Mouse (Mus musculus) thymus, adult 2 months (tissue): ENCODE measurements around the gene Nptn. TPM values are rescaled to one million over a fixed set of nuclear protein-coding genes. Genes with fewer than 3 reads are reported as not detected.

Experiments used
- DNase-seq: peaks from one replicate; pipeline ENCODE4 v3.0.0; 2021
- H3K27ac ChIP-seq: fragments of 200-500 bp; 2 replicates; pipeline ENCODE4 v1.5.1; 2012; ENCODE audit warnings: low read length, control low read depth; ENCODE audit not compliant: control insufficient read depth, insufficient read depth
- H3K27me3 ChIP-seq: fragments of 200-500 bp; 2 replicates; pipeline ENCODE4 v1.6.1; 2012; ENCODE audit warnings: mild to moderate bottlenecking, low read length, moderate library complexity, mixed read lengths; ENCODE audit not compliant: control insufficient read depth, insufficient read depth
- H3K36me3 ChIP-seq: fragments of 200-500 bp; 2 replicates; pipeline ENCODE4 v1.6.1; 2012; ENCODE audit warnings: mild to moderate bottlenecking, low read length, moderate library complexity; ENCODE audit not compliant: control insufficient read depth, insufficient read depth
- H3K4me1 ChIP-seq: fragments of 200-500 bp; replicated peaks from 2 replicates; pipeline ENCODE4 v1.6.1; 2012; ENCODE audit warnings: low read length; ENCODE audit not compliant: control insufficient read depth, insufficient read depth
- H3K4me3 ChIP-seq: fragments of 200-500 bp; 2 replicates; pipeline ENCODE4 v1.5.1; 2012; ENCODE audit warnings: mild to moderate bottlenecking, low read length, control low read depth, moderate library complexity; ENCODE audit not compliant: control insufficient read depth, insufficient read depth
- CTCF ChIP-seq: fragments of 200-500 bp; IDR thresholded peaks from 2 replicates; pipeline ENCODE4 v1.5.1; 2012; ENCODE audit warnings: mild to moderate bottlenecking, control low read depth, low read length, moderate library complexity, borderline replicate concordance; ENCODE audit not compliant: control insufficient read depth, poor library complexity, insufficient read depth; ENCODE audit errors: extremely low read depth
- POLR2A ChIP-seq: fragments of 200-500 bp; IDR thresholded peaks from 2 replicates; pipeline ENCODE4 v1.6.1; 2012; ENCODE audit warnings: mild to moderate bottlenecking, low read length, control low read depth, moderate library complexity; ENCODE audit not compliant: control insufficient read depth, poor library complexity, insufficient read depth; ENCODE audit errors: extremely low read depth
- WGBS: fragments of 180-500 bp; shearing (Covaris S2); methylation state at CpG from one replicate; pipeline ENCODE4 v1.1.7; 2018; 5-methylcytosine and 5-hydroxymethylcytosine counted together
- polyA plus RNA-seq: library from polyadenylated mRNA; depleted of rRNA; stranded (reverse); fragments of >200 nt; gene quantifications from 2 replicates; pipeline ENCODE4 v1.2.3, GENCODE M21; 2012

Nptn gene
- polyA plus RNA-seq, 1 experiment, result 309 TPM

DNA sequence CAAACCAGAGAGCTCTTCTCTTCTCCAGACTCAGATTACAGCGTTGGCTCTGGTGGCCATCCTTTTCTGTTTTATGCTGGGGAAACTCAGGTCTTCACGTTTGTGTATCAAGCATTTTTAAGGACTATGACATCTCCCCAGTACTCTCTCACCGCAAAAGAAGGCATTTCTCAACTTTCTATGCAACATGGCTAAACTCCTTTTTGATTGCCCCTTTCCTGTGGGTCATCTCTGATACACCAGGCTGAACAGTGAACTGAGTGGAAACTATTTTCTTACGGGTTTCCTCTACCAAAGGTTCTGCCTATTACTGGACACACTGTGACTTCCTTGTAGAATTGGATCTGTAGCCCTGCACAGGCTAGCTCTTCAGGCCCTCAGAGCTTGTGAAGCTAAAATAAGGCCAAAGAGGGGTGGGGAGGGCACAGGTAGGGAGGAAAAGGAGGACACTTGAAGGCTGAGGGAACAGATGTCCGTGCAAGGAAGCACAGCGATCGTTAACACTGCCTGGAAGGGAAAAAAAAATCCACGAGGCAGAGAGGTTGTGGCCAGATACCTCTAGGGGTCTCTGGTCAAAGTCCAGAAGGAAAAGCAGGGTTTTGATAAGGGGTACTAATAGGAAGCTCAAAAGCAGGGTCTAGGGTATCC lies 633 bp upstream of the Nptn start:
- Histone ChIP-seq H3K36me3 (no peaks in the 10 kb centered on the region), H3K27ac (peak overlapping the region; percentile 50), H3K27me3 (no peaks in the 10 kb centered on the region), H3K4me3 (peak overlapping the region; percentile 20), H3K4me1 (peaks cover 3% of the 10 kb centered on the region)
- 28% methylated on average over 8 of the region's 8 CpGs for WGBS
- no peak for TF ChIP-seq POLR2A
- TF ChIP-seq CTCF, result no peak
- no peak for DNase-seq

DNA sequence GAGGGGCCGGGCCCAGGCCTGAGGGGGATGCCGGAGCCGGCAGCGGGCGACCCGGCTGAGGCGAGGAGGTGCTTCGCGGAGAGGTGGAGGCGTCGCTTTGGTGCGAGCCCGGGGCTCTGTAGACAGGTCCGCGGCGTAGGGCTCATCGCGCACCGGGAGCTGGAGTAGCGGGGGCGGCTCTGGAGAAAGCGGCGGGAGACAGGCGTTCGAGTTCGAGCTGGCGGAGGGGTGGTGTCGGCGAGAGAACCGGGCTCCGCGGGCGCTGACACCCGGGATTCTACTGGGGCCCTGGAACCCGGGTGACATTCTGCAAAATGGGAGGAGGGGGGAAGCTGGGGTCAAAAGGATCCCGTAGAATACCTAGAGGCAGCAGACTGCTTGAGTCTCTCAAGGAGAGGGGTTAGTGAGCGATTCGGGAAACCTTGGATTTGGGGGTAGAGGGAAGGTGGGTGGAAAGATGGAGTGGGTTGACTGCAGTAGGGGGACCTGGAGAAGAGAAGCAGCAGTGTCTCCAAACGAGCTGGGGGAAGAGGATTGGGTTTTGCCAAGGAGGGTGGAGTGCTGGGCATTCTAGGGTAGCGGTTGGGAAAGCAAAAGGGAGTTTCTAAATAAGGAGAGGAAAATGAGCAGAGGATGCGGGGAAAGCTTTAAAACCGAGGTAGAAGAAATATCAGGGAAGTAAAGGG lies 684 bp downstream of the Nptn start:
- peak overlapping the region; percentile 81 for H3K27ac ChIP-seq
- DNase-seq, result no peak
- under 1% methylated on average over 42 of the region's 42 CpGs for WGBS
- H3K4me3 ChIP-seq, result peak overlapping the region; percentile 84
- H3K4me1 ChIP-seq, result peaks cover 3% of the 10 kb centered on the region
- TF ChIP-seq POLR2A (0 out of 2 replicates have a peak, but pooled peaks have one; percentile 20), CTCF (no peak)
- H3K36me3 ChIP-seq, result no peaks in the 10 kb centered on the region
- H3K27me3 ChIP-seq, result no peaks in the 10 kb centered on the region

DNA sequence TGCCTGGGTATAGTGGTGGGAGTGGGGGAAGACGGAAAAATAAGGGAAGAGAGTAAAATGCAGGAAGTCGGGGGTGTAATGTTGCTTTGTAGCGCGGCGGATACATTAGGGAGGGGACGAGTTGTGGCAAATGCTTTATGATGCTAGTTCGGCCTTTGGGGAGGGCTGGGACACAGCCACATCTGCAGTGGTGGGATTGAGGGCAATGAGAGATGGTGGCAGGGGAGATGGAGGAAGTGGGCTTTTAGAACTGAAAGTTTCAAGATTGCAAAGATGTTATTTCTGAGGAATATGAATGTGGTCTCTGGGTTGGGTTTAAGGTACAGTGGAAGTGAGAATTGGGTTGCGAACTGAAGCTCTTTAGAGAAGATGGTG lies 1.2 kb downstream of the Nptn start:
- DNase-seq, result peak; percentile 41
- no peaks in the 10 kb centered on the region for H3K36me3 ChIP-seq
- peak overlapping the region; percentile 84 for H3K4me3 ChIP-seq
- H3K27me3 ChIP-seq, result no peaks in the 10 kb centered on the region
- peak overlapping the region; percentile 81 for H3K27ac ChIP-seq
- H3K4me1 ChIP-seq, result peaks cover 3% of the 10 kb centered on the region
- WGBS, result under 1% methylated on average over 8 of the region's 8 CpGs
- TF ChIP-seq CTCF (no peak), POLR2A (no peak)

DNA sequence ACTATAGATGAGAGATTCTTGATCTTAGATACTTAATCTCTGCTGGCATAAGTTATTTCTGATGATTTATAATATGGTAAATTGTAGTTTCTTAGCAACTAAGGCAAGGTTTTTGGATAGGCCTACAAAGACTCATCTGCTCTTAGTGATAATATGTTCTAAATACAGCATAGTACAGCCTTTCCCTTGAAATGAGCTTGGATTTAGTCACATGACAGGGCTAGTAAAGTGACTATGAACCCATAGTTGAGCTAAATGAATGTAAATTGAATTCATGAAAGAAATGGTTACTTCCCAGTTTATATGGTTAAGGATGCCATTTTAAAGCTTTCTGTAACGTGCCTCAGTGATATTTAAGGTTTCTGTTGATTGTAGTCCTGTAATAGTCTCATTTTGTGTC lies 2.3 kb downstream of the Nptn start:
- Histone ChIP-seq H3K36me3 (no peaks in the 10 kb centered on the region), H3K27ac (no peak overlapping the region), H3K4me1 (peaks cover 3% of the 10 kb centered on the region), H3K4me3 (no peak overlapping the region), H3K27me3 (no peaks in the 10 kb centered on the region)
- no peak for DNase-seq
- TF ChIP-seq CTCF, result no peak
- 96% methylated on average over 1 of the region's 1 CpGs for WGBS

DNA sequence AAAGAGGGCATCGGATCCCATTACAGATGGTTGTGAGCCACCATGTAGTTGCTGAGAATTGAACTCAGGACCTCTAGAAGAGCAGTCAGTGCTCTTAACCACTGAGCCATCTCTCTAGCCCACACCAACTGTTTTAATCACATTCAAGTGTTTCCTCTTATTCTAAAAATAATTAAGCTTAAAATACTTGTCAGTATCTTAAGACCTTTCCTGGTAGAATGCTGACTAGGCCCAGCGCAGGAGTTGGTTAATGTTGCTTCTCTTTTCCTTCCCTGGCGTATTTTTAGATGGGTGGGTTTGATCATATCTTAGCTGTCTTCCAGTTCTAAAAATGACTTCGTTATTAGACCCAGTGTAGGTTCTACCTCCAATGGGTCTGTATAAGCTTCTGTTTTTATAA lies 6.6 kb downstream of the Nptn start:
- Histone ChIP-seq H3K36me3 (no peaks in the 10 kb centered on the region), H3K4me3 (no peak overlapping the region), H3K27me3 (no peaks in the 10 kb centered on the region), H3K27ac (no peak overlapping the region), H3K4me1 (no peaks in the 10 kb centered on the region; the same call in 1 of the 2 replicates)
- WGBS, result 65% methylated on average over 4 of the region's 4 CpGs
- TF ChIP-seq POLR2A, result no peak
- TF ChIP-seq CTCF, result no peak
- no peak for DNase-seq

DNA sequence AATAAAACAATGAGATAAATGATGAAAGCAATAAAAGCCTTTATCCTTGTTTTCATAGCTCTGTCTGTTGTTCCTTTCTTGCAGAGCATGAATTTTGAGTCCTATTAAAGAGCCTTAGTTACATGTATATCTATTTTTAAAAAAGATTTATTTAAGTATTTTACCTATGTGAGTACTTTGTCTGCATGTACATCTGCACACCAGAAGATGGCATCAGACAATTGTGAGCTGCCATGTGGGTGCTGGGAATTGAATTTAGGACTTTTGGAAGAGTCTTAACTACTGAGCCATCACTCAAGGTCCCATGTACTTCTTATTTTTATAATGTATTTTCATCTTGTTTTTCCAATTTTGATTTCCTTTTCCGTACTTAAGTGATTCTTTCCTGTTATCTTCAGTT lies 13.3 kb downstream of the Nptn start:
- Histone ChIP-seq H3K27ac (no peak overlapping the region), H3K27me3 (no peaks in the 10 kb centered on the region), H3K4me1 (no peaks in the 10 kb centered on the region; the same call in 1 of the 2 replicates), H3K36me3 (no peaks in the 10 kb centered on the region), H3K4me3 (no peak overlapping the region)
- 100% methylated on average over 1 of the region's 1 CpGs for WGBS
- DNase-seq, result no peak
- no peak for TF ChIP-seq CTCF
- no peak for TF ChIP-seq POLR2A
